ENCODE assay signal across 36 mouse cellular contexts in genomic region chr8:47024612-47025011, GRCm38 (mm10). TPM values are rescaled to one million over a fixed set of nuclear protein-coding genes. Genes with fewer than 3 reads are reported as not detected.
"Had no signal": no experiment of that assay in that cellular context is flagged by ENCODE, and none has a peak within 500 bp of the region (broad histone marks: within the 10 kb centered on the region; RNA-seq: fewer than 3 reads in every experiment).

No protein-coding gene starts in this region.

- H3K9me3 ChIP-seq: limb, embryonic 10.5 days; limb, embryonic 12.5 days; limb, embryonic 13.5 days; limb, embryonic 15.5 days; liver, embryonic 12.5 days; liver, embryonic 13.5 days; liver, embryonic 15.5 days; lung, embryonic 15.5 days; midbrain, embryonic 10.5 days; midbrain, embryonic 12.5 days; midbrain, embryonic 13.5 days; midbrain, embryonic 15.5 days; neural tube, embryonic 12.5 days; neural tube, embryonic 13.5 days had no signal

- H3K4me2 ChIP-seq: limb, embryonic 12.5 days; limb, embryonic 13.5 days; limb, embryonic 15.5 days; liver, embryonic 11.5 days; liver, embryonic 12.5 days; liver, embryonic 13.5 days; liver, embryonic 15.5 days; lung, embryonic 14.5 days; lung, embryonic 15.5 days; midbrain, embryonic 11.5 days; midbrain, embryonic 12.5 days; midbrain, embryonic 13.5 days; midbrain, embryonic 15.5 days; neural tube, embryonic 12.5 days; neural tube, embryonic 13.5 days had no signal

- DNase-seq: left cerebral cortex, postnatal 4 days; liver; liver, embryonic 13.5 days; liver, postnatal 0 days; lung, adult 18-20 months; lung, adult 2 months; lung, embryonic 14.5 days; lung, postnatal 10 days; lung, postnatal 14 days; lung, postnatal 36 days; lung, postnatal 4 days; midbrain, embryonic 14.5 days had no signal

- H3K27me3 ChIP-seq: limb, embryonic 12.5 days; liver, embryonic 12.5 days; liver, embryonic 13.5 days; liver, embryonic 15.5 days; megakaryocyte, embryonic 14.5 days; midbrain, embryonic 15.5 days; neural tube, embryonic 12.5 days; neural tube, embryonic 13.5 days had no signal

- H3K27ac ChIP-seq: limb, embryonic 10.5 days; limb, embryonic 12.5 days; limb, embryonic 13.5 days; limb, embryonic 15.5 days; liver, embryonic 12.5 days; liver, embryonic 13.5 days; liver, embryonic 14.5 days; liver, embryonic 15.5 days; lung, embryonic 15.5 days; macrophage; midbrain, embryonic 10.5 days; midbrain, embryonic 12.5 days; midbrain, embryonic 13.5 days; midbrain, embryonic 15.5 days; neural tube, embryonic 12.5 days; neural tube, embryonic 13.5 days had no signal

- H3K9ac ChIP-seq: limb, embryonic 12.5 days; limb, embryonic 13.5 days; limb, embryonic 15.5 days; liver, embryonic 12.5 days; liver, embryonic 13.5 days; liver, embryonic 14.5 days; liver, embryonic 15.5 days; liver, postnatal 0 days; lung, embryonic 14.5 days; lung, embryonic 15.5 days; midbrain, embryonic 12.5 days; midbrain, embryonic 13.5 days; midbrain, embryonic 15.5 days; neural tube, embryonic 12.5 days; neural tube, embryonic 13.5 days had no signal

- H3K36me3 ChIP-seq: limb, embryonic 10.5 days; limb, embryonic 12.5 days; limb, embryonic 13.5 days; limb, embryonic 15.5 days; liver, embryonic 12.5 days; liver, embryonic 13.5 days; liver, embryonic 15.5 days; lung, embryonic 15.5 days; midbrain, embryonic 10.5 days; midbrain, embryonic 12.5 days; midbrain, embryonic 13.5 days; midbrain, embryonic 15.5 days; neural tube, embryonic 12.5 days; neural tube, embryonic 13.5 days had no signal

- H3K4me3 ChIP-seq: limb, embryonic 10.5 days; limb, embryonic 12.5 days; limb, embryonic 13.5 days; limb, embryonic 15.5 days; liver, embryonic 12.5 days; liver, embryonic 13.5 days; liver, embryonic 15.5 days; lung, embryonic 15.5 days; megakaryocyte, embryonic 14.5 days; midbrain, embryonic 10.5 days; midbrain, embryonic 12.5 days; midbrain, embryonic 13.5 days; midbrain, embryonic 15.5 days; myocyte; neural tube, embryonic 12.5 days; neural tube, embryonic 13.5 days had no signal

- H3K4me1 ChIP-seq: limb, embryonic 10.5 days; limb, embryonic 12.5 days; liver, embryonic 12.5 days; liver, embryonic 13.5 days; liver, embryonic 15.5 days; megakaryocyte, embryonic 14.5 days; midbrain, embryonic 15.5 days had no signal

- ATAC-seq: liver, embryonic 12.5 days; liver, postnatal 0 days; lung, postnatal 0 days; midbrain, embryonic 13.5 days; midbrain, embryonic 15.5 days; midbrain, embryonic 16.5 days had no signal

RNA-seq across cellular contexts. Expression of gene Enpp6, which starts 37.9 kb away (rescaled TPM):
- total RNA-seq: megakaryocyte progenitor cell, adult 5-6 weeks; megakaryocyte, adult 5-6 weeks; monocyte, adult 5-6 weeks had no signal
- polyA plus RNA-seq: midbrain, embryonic 14.5 days; midbrain, embryonic 15.5 days; myocyte had no signal
